Mouse (Mus musculus) Patski (cell line): ENCODE measurements at regions not wholly inside any gene's neighbourhood (a gene's known extent, or its start where the extent isn't known, plus 50 kb on each side); places are given as distances from the start of the nearest gene placed in this dataset.

ENCODE experiments used
- ATAC-seq: fragments of 100-300 bp; one replicate; pipeline ENCODE4 v1.8.0; 2021
- CTCF ChIA-PET: fragments of 350-600 bp; sonication (Branson Sonifier 250); formaldehyde crosslinking; loops from one replicate; lab custom pipeline; 2022; ENCODE audit warnings: inconsistent platforms; lab: Charles Lee
- POLR2A ChIA-PET: fragments of 350-600 bp; sonication (Branson Sonifier 250); formaldehyde crosslinking; loops from one replicate; lab custom pipeline; 2022; ENCODE audit warnings: antibody characterized with exemption, inconsistent platforms; lab: Charles Lee
- DNase-seq: peaks from one replicate; pipeline ENCODE4 v3.0.0-alpha.2; 2011; ENCODE audit warnings: low read depth, low spot score
- H3K27me3 ChIP-seq: fragments of 371-371 bp; one replicate; pipeline ENCODE4 v1.5.1; 2021
- CTCF ChIP-seq: fragments of 100-300 bp; IDR thresholded peaks from one replicate; pipeline ENCODE4 v1.5.1; 2021
- in situ Hi-C: fragments of 300-500 bp; cut with MboI; formaldehyde crosslinking; loops from 3 replicates; pipeline ENCODE4 v1.11.1; 2018; ENCODE audit warnings: low pct_unique_long_range_greater_than_20kb, mixed read lengths

DNA sequence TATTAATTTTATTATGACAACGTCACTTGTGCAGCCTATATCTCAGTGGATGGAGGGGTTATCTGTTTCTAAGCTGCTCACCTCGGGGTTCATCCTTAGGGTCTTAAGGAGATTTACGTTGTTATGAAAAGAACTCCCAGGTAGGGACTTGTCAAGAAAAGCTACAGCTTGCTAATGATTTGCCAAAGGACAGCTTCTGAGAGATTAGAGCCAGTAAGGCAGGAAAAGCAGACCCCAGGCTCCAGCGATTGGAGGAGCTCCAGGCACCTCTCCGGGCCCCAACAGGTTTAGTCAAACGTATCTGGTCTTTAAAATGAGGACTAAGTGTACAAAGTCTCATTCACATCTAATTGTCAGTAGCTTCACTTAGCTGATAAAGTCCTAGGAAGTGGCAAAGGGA is 59.8 kb upstream of the Lpar1 start:
- H3K27me3 ChIP-seq: no peaks in the 10 kb centered on the region
- ATAC-seq: no peak
- ChIA-PET POLR2A (interaction anchor here (0.6 kb wide), 1 partner anchor 165 kb away, joined by 4 read pairs; no protein-coding TSS in a partner anchor), CTCF (no interaction called here)
- TF ChIP-seq CTCF: no peak
- DNase-seq: no peak
- in situ Hi-C loops: no loop called here

DNA sequence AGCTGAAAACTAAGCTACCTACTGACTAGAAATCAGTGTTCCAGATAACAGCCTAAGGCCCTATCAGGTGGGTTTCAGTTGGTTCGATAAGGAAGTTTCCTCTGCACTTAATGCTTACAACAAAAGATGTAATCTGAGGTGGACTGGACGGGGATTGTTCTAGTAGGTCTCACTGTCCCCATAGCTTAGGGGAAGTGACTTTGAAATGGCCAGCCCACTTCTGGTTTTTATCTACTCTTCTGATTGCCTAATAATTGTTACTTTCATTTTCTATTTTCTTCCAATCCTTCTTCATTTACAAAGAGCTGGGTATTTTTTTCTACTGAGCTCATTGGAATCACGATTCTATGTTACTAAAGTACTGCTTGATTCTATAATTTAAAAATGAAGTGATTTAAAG is 59.3 kb upstream of the Lpar1 start:
- TF ChIP-seq CTCF: no peak

DNA sequence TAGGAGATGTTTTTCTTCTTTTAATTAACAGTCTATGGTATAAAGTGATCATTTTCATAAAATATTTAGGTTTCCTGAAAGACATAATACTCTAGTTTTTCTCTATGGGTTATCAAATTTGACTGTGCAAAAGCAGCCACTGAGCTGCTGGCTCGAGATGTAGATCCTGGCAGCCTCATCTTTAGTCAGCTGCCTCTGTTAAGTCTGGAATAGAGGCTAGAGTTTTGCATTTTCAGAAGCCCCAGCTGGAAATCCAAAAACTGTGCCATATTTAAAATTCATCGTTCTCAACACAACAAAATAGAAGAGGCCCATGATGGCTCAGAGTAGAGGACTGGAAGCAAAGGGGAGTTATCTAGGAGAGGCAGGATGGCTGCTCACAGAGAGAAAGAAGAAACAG is 53.8 kb upstream of the Lpar1 start:
- no peak for DNase-seq
- no peaks in the 10 kb centered on the region for H3K27me3 ChIP-seq
- in situ Hi-C loops: no loop called here
- CTCF ChIA-PET: no interaction called here
- TF ChIP-seq CTCF: no peak
- POLR2A ChIA-PET: no interaction called here
- no peak for ATAC-seq

More for the DNA sequence above, 59.3 kb upstream of the Lpar1 start:
- ATAC-seq: no peak
- DNase-seq: no peak
- no peaks in the 10 kb centered on the region for H3K27me3 ChIP-seq
- CTCF ChIA-PET: no interaction called here
- in situ Hi-C loops: no loop called here
- POLR2A ChIA-PET: no interaction called here

DNA sequence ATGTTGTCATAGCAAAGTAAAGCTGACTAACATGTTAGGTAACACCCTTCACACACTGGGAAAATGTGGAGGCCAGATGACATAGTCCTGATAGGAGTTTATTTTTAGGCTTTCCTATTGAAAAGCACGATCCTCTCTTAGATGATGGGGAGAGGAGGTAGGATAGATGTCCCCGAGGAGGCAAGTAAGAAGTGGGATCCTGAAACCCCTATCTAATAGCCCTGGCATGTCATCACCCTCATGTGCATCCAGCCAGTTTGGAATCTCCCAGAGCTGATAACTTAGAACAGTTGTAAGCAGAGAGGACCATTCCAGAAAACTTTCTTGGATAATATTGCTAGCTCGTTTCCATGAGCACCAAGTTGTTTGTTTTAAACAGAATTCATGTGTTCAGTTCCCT is 52.2 kb upstream of the Lpar1 start:
- no peak for DNase-seq
- no peaks in the 10 kb centered on the region for H3K27me3 ChIP-seq
- CTCF ChIA-PET: no interaction called here
- POLR2A ChIA-PET: no interaction called here
- no peak for TF ChIP-seq CTCF
- in situ Hi-C loops: no loop called here
- ATAC-seq: no peak
